Mouse (Mus musculus) kidney, postnatal 0 days (tissue): ENCODE measurements around the gene Lrrn2. TPM values are rescaled to one million over a fixed set of nuclear protein-coding genes. Genes with fewer than 3 reads are reported as not detected.

Source experiments
- ATAC-seq: fragments of 200-750 bp; cut with Nextera tagmentation; replicated peaks from 2 replicates; pipeline ENCODE4 v1.8.0; 2017; ENCODE audit warnings: low read depth, moderate number of reproducible peaks, moderate TSS enrichment, moderate library complexity; ENCODE audit not compliant: low FRiP score
- DNase-seq: peaks from one replicate; pipeline ENCODE4 v3.0.0-alpha.2; 2016; ENCODE audit warnings: low spot score
- H3K27ac ChIP-seq: fragments of 300-500 bp; sonication (generic); 2 replicates; pipeline ENCODE4 v1.5.1; 2014; ENCODE audit warnings: mild to moderate bottlenecking
- H3K27me3 ChIP-seq: fragments of 300-500 bp; sonication (generic); 2 replicates; pipeline ENCODE4 v1.6.1; 2014; ENCODE audit warnings: low read length, mixed read lengths; ENCODE audit not compliant: insufficient read depth
- H3K36me3 ChIP-seq: fragments of 300-500 bp; sonication (generic); 2 replicates; pipeline ENCODE4 v1.6.1; 2014; ENCODE audit warnings: low read length, mixed read lengths; ENCODE audit not compliant: insufficient read depth
- H3K4me1 ChIP-seq: fragments of 300-500 bp; sonication (generic); replicated peaks from 2 replicates; pipeline ENCODE4 v1.6.1; 2014; ENCODE audit warnings: antibody characterized with exemption, low read length, mixed read lengths; ENCODE audit not compliant: insufficient read depth
- H3K4me2 ChIP-seq: fragments of 300-500 bp; sonication (generic); 2 replicates; pipeline ENCODE4 v1.6.1; 2014; ENCODE audit warnings: mild to moderate bottlenecking, low read length, moderate library complexity, mixed read lengths
- H3K4me3 ChIP-seq: fragments of 300-500 bp; sonication (generic); replicated peaks from 2 replicates; pipeline ENCODE4 v1.5.1; 2014; ENCODE audit warnings: low read depth, low read length
- H3K9ac ChIP-seq: fragments of 300-500 bp; sonication (generic); 2 replicates; pipeline ENCODE4 v1.6.1; 2014; ENCODE audit warnings: low read depth, low read length
- H3K9me3 ChIP-seq: fragments of 300-500 bp; sonication (generic); replicated peaks from 2 replicates; pipeline ENCODE4 v1.6.1; 2016; ENCODE audit warnings: low read length, inconsistent platforms, mixed read lengths
- CTCF ChIP-seq: IDR thresholded peaks from 2 replicates; pipeline ENCODE4 v1.5.1; 2016; ENCODE audit warnings: antibody characterized with exemption, low read depth, mild to moderate bottlenecking, moderate library complexity
- WGBS: fragments of 180-500 bp; shearing (Covaris S2); extraction: QIAGEN DNeasy Blood & Tissue Kit; methylation state at CpG from one replicate; pipeline ENCODE4 v1.1.7; 2014; 5-methylcytosine and 5-hydroxymethylcytosine counted together
- polyA plus RNA-seq: library from polyadenylated mRNA; unstranded; fragments of >200 nt; fragmentation: Nextera tagmentation; extraction: Ambion mirVana; gene quantifications from 2 replicates; pipeline ENCODE4 v1.2.1, GENCODE M21; 2015

Lrrn2 gene
- polyA plus RNA-seq, 1 experiment from 2014 or later, result 3.3 TPM

DNA sequence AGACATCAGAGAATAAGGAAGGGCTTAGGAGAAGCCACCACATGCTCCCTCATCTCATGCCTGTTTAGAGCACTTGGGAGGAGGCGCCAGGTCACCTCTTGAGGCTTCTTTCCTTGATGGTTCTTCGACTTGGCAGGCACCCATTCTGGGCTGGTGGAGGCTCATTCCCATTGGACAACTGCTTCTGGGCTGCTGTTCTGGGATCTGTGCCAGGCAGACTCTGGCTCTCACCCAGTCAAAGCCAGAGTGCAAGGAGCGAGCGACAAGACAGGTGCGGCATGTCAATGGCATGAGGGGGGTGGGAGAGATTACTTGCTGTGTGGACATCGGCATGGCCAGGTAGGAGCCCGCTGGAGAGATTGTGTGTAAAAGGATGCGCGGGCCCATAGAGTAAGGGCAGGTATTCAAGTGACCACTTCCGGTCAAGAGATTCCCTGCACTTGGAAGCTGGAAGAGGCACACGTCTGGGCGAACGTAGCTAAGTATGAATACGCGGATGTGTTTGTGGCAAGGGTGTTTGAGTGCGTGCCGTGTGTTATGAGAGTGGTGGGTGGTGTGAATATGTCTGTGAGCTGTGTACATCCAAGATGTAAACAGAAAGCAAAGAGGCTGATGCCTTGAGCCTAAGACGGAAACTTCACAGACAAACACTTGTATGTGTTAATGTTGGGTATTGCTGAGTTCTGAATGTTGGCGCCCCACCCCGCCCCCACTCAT, 35.8 kb upstream of the Lrrn2 start:
- ATAC-seq (no peak), DNase-seq (no peak)
- no peak overlapping the region for H3K9ac ChIP-seq
- no peaks in the 10 kb centered on the region for H3K4me1 ChIP-seq
- no peak overlapping the region for H3K27ac ChIP-seq
- no peak for TF ChIP-seq CTCF
- no peak overlapping the region for H3K4me2 ChIP-seq
- H3K27me3 ChIP-seq, result no peaks in the 10 kb centered on the region
- H3K36me3 ChIP-seq, result no peaks in the 10 kb centered on the region
- H3K4me3 ChIP-seq, result no peak overlapping the region
- no peaks in the 10 kb centered on the region for H3K9me3 ChIP-seq
- 83% methylated on average over 20 of the region's 20 CpGs for WGBS

DNA sequence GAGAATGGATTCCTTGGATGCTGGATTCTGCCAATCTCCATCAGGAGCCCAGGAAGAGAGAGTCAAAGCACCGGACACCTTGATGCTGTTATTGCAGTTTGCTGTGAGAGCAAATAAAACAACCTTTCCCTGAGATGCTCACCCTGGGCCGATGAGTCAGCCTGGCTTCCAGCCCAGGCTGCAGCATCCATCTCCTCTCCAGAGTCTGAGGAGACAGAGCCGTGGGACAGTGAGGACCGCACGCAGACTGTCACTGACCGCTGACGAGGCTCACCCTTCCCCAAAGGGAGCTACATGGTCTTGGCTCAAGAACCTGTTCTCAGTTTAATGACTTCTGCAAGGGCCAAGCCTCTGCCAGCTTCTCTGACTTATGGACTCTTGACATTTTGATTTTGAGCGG, 34.3 kb upstream of the Lrrn2 start:
- no peaks in the 10 kb centered on the region for H3K36me3 ChIP-seq
- no peaks in the 10 kb centered on the region for H3K9me3 ChIP-seq
- no peak overlapping the region for H3K9ac ChIP-seq
- no peak for TF ChIP-seq CTCF
- H3K4me3 ChIP-seq, result no peak overlapping the region
- no peak overlapping the region for H3K27ac ChIP-seq
- WGBS, result 81% methylated on average over 8 of the region's 8 CpGs
- ATAC-seq, result no peak
- no peak overlapping the region for H3K4me2 ChIP-seq
- no peak for DNase-seq
- no peaks in the 10 kb centered on the region for H3K4me1 ChIP-seq
- H3K27me3 ChIP-seq, result no peaks in the 10 kb centered on the region

DNA sequence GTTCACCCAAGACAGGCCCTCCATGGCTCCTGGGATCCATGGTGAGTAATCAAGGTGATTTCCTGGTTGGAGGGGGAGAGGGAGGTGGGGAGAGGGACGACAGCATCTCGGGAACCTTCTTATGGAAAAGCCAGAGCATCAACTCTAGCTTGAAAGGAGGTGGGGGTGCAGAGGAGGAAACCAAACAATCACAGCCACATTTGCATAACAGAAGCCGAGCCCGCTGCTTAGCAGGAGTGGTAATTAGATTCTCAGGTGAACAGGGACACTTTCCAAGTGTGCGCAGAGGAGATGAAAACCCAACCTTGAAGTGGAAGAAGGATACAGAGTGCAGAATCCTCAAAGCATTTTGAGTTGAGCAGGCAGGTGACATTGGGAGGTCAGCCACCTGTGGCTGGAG, 29.3 kb upstream of the Lrrn2 start:
- H3K9me3 ChIP-seq, result no peaks in the 10 kb centered on the region
- ATAC-seq (no peak), DNase-seq (no peak)
- TF ChIP-seq CTCF, result no peak
- H3K27ac ChIP-seq, result no peak overlapping the region
- H3K4me1 ChIP-seq, result no peaks in the 10 kb centered on the region
- H3K4me3 ChIP-seq, result no peak overlapping the region
- no peaks in the 10 kb centered on the region for H3K36me3 ChIP-seq
- no peaks in the 10 kb centered on the region for H3K27me3 ChIP-seq
- no peak overlapping the region for H3K9ac ChIP-seq
- no peak overlapping the region for H3K4me2 ChIP-seq
- 48% methylated on average over 5 of the region's 5 CpGs for WGBS

DNA sequence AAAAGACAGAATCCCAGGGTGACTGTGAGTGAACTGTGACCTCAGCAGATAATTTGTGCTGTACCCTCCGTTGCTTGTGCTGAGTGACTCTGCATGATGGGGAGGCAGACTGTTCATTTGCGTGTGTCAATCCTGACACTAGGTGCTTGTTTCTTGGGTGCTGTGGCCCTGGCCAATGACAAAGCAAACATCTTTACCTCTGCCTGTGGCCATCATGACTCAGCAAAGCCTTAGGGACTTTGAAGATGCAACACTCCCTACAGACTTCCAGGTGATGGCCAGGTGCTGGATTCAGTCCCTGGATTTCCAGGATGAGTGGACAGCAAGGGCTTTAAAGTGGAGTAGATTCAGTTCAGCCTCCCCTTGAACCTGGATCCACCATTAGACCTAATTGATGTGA, 28.8 kb upstream of the Lrrn2 start:
- TF ChIP-seq CTCF, result no peak
- no peaks in the 10 kb centered on the region for H3K9me3 ChIP-seq

DNA sequence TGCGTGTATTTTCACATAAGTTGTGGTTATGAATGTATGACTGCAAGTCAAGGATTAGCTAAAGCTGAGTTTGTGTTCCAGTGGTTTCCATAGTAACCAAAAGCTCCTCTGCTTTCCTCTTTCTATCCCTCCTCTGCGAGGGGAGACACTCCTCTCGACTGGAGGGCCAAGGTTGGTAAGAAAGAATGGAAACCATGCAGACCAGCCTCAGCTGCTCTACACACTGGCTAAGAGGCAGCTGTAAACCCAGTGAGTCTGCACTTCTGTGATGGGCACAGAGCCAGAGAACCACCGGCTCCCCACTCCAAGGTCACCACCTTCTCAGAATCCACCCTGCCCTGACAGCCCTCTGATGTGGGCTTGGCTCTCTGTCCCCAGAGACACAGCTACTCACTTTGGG, 28.3 kb upstream of the Lrrn2 start:
- Histone ChIP-seq H3K4me3 (no peak overlapping the region), H3K9ac (no peak overlapping the region), H3K4me1 (no peaks in the 10 kb centered on the region), H3K9me3 (no peaks in the 10 kb centered on the region), H3K4me2 (no peak overlapping the region), H3K27me3 (no peaks in the 10 kb centered on the region), H3K36me3 (no peaks in the 10 kb centered on the region), H3K27ac (no peak overlapping the region)
- WGBS, result 43% methylated on average over 4 of the region's 4 CpGs
- DNase-seq, result no peak
- ATAC-seq, result no peak
- TF ChIP-seq CTCF, result no peak

More for the DNA sequence above, 28.8 kb upstream of the Lrrn2 start:
- no peak overlapping the region for H3K27ac ChIP-seq
- no peak overlapping the region for H3K4me2 ChIP-seq
- no peak overlapping the region for H3K4me3 ChIP-seq
- ATAC-seq (no peak), DNase-seq (no peak)
- no peaks in the 10 kb centered on the region for H3K4me1 ChIP-seq
- H3K27me3 ChIP-seq, result no peaks in the 10 kb centered on the region
- no peak overlapping the region for H3K9ac ChIP-seq
- no peaks in the 10 kb centered on the region for H3K36me3 ChIP-seq
- 81% methylated on average over 2 of the region's 2 CpGs for WGBS

DNA sequence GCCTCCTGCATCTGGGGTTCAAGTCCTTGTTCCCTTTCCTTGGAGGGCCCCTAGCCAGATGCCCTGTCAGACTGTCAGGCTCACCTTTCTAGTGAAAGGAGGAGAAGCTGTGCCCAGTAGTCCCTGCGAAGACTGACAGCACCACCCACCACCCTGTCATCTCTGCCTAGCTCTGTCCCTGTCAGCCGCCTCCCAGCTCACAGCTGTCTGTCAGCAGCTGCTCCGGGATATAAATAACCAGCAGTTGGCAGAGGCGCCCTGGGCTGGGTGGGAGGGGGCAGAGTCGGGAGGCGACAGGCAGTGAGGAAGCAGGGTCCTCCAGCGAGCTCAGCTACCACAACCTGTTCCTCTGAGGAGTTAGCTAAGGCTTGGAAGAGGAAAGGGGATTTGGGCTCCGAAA, 26.8 kb upstream of the Lrrn2 start:
- DNase-seq (no peak), ATAC-seq (no peak)
- H3K27ac ChIP-seq, result no peak overlapping the region
- H3K27me3 ChIP-seq, result no peaks in the 10 kb centered on the region
- H3K4me3 ChIP-seq, result no peak overlapping the region
- no peaks in the 10 kb centered on the region for H3K36me3 ChIP-seq
- WGBS, result 23% methylated on average over 8 of the region's 8 CpGs
- no peak for TF ChIP-seq CTCF
- H3K4me2 ChIP-seq, result no peak overlapping the region
- no peaks in the 10 kb centered on the region for H3K4me1 ChIP-seq
- H3K9ac ChIP-seq, result no peak overlapping the region
- H3K9me3 ChIP-seq, result no peaks in the 10 kb centered on the region
